Mouse (Mus musculus) hindbrain, embryonic 14.5 days (tissue): ENCODE measurements around the gene Col12a1. TPM values are rescaled to one million over a fixed set of nuclear protein-coding genes. Genes with fewer than 3 reads are reported as not detected.

Experiments used
- ATAC-seq: fragments of 200-750 bp; cut with Nextera tagmentation; 2 replicates; pipeline ENCODE4 v1.8.0; 2017; ENCODE audit warnings: moderate number of reproducible peaks, mild to moderate bottlenecking, moderate TSS enrichment, moderate library complexity; ENCODE audit not compliant: low FRiP score
- DNase-seq: peaks from one replicate; pipeline ENCODE4 v3.0.0-alpha.2; 2015; ENCODE audit warnings: low spot score
- H3K27ac ChIP-seq: fragments of 300-500 bp; sonication (generic); 2 replicates; pipeline ENCODE4 v1.5.1; 2014; ENCODE audit warnings: mild to moderate bottlenecking, moderate library complexity
- H3K27me3 ChIP-seq: fragments of 300-500 bp; sonication (generic); 2 replicates; pipeline ENCODE4 v1.6.1; 2014; ENCODE audit warnings: mild to moderate bottlenecking, low read length, mixed read lengths; ENCODE audit not compliant: control insufficient read depth, insufficient read depth
- H3K36me3 ChIP-seq: fragments of 300-500 bp; sonication (generic); replicated peaks from 2 replicates; pipeline ENCODE4 v1.6.1; 2014; ENCODE audit not compliant: control insufficient read depth, insufficient read depth
- H3K4me1 ChIP-seq: fragments of 300-500 bp; sonication (generic); replicated peaks from 2 replicates; pipeline ENCODE4 v1.6.1; 2014; ENCODE audit warnings: antibody characterized with exemption, low read length, mixed read lengths; ENCODE audit not compliant: control insufficient read depth, insufficient read depth
- H3K4me2 ChIP-seq: fragments of 300-500 bp; sonication (generic); replicated peaks from 2 replicates; pipeline ENCODE4 v1.6.1; 2014; ENCODE audit warnings: mild to moderate bottlenecking, moderate library complexity
- H3K4me3 ChIP-seq: fragments of 300-500 bp; sonication (generic); replicated peaks from 2 replicates; pipeline ENCODE4 v1.5.1; 2014; ENCODE audit warnings: mild to moderate bottlenecking, low read length
- H3K9ac ChIP-seq: fragments of 300-500 bp; sonication (generic); 2 replicates; pipeline ENCODE4 v1.6.1; 2014
- H3K9me3 ChIP-seq: fragments of 300-500 bp; sonication (generic); 2 replicates; pipeline ENCODE4 v1.6.1; 2016; ENCODE audit warnings: low read length; ENCODE audit not compliant: control insufficient read depth
- WGBS: fragments of 180-500 bp; shearing (Covaris S2); extraction: QIAGEN DNeasy Blood & Tissue Kit; methylation state at CpG from one replicate; pipeline ENCODE4 v1.1.7; 2014; 5-methylcytosine and 5-hydroxymethylcytosine counted together
- polyA plus RNA-seq: library from polyadenylated mRNA; unstranded; fragments of >200 nt; fragmentation: Nextera tagmentation; extraction: Ambion mirVana; gene quantifications from 2 replicates; pipeline ENCODE4 v1.2.1, GENCODE M21; 2014

Gene Col12a1
- polyA plus RNA-seq, 1 experiment from 2014 or later: 9.8 TPM

- WGBS: 42% methylated on average over 4 of the region's 4 CpGs
- Histone ChIP-seq H3K27ac (no peak overlapping the region), H3K4me2 (no peak overlapping the region), H3K36me3 (no peaks in the 10 kb centered on the region), H3K4me1 (no peaks in the 10 kb centered on the region), H3K9ac (no peak overlapping the region), H3K9me3 (no peaks in the 10 kb centered on the region), H3K4me3 (no peak overlapping the region), H3K27me3 (no peaks in the 10 kb centered on the region)
- no peak for DNase-seq
- ATAC-seq: no peak
Observed at GRCm38 (mm10) chr9:79745036-79745435, 26.4 kb upstream of the Col12a1 start.

GRCm38 (mm10) chr9:79735608-79736007, 17.0 kb upstream of the Col12a1 start:
- no peaks in the 10 kb centered on the region for H3K4me1 ChIP-seq
- no peak for ATAC-seq
- H3K27ac ChIP-seq: no peak overlapping the region
- no peaks in the 10 kb centered on the region for H3K9me3 ChIP-seq
- no peak overlapping the region for H3K9ac ChIP-seq
- 85% methylated on average over 6 of the region's 6 CpGs for WGBS
- no peak for DNase-seq
- no peak overlapping the region for H3K4me2 ChIP-seq
- H3K4me3 ChIP-seq: no peak overlapping the region
- H3K27me3 ChIP-seq: no peaks in the 10 kb centered on the region
- H3K36me3 ChIP-seq: no peaks in the 10 kb centered on the region

- H3K27ac ChIP-seq: no peak overlapping the region
- no peak overlapping the region for H3K9ac ChIP-seq
- no peak overlapping the region for H3K4me3 ChIP-seq
- H3K4me2 ChIP-seq: no peak overlapping the region
- no peaks in the 10 kb centered on the region for H3K9me3 ChIP-seq
- ATAC-seq: no peak
- H3K36me3 ChIP-seq: no peaks in the 10 kb centered on the region
- 87% methylated on average over 5 of the region's 5 CpGs for WGBS
- H3K4me1 ChIP-seq: no peaks in the 10 kb centered on the region
- DNase-seq: no peak
- H3K27me3 ChIP-seq: no peaks in the 10 kb centered on the region
Observed at GRCm38 (mm10) chr9:79730301-79730700, 11.7 kb upstream of the Col12a1 start.

GRCm38 (mm10) chr9:79723090-79723489, 4.5 kb upstream of the Col12a1 start:
- Histone ChIP-seq H3K9ac (no peak overlapping the region), H3K27me3 (peaks cover 30% of the 10 kb centered on the region), H3K4me1 (peaks cover 14% of the 10 kb centered on the region; the same call in 1 of the 2 replicates), H3K9me3 (no peaks in the 10 kb centered on the region), H3K4me3 (no peak overlapping the region), H3K36me3 (no peaks in the 10 kb centered on the region), H3K4me2 (no peak overlapping the region), H3K27ac (no peak overlapping the region)
- 35% methylated on average over 5 of the region's 5 CpGs for WGBS
- DNase-seq (peak; percentile 83), ATAC-seq (no peak)

GRCm38 (mm10) chr9:79721056-79721455, 2.4 kb upstream of the Col12a1 start:
- peaks cover 19% of the 10 kb centered on the region; the same call in 1 of the 2 replicates for H3K4me1 ChIP-seq
- H3K27me3 ChIP-seq: peaks cover 40% of the 10 kb centered on the region
- no peak overlapping the region for H3K9ac ChIP-seq
- no peak overlapping the region for H3K4me3 ChIP-seq
- no peaks in the 10 kb centered on the region for H3K36me3 ChIP-seq
- no peak overlapping the region for H3K27ac ChIP-seq
- no peaks in the 10 kb centered on the region for H3K9me3 ChIP-seq
- peak overlapping the region; percentile 27; the same call in 1 of the 2 replicates for H3K4me2 ChIP-seq
- WGBS: 11% methylated on average over 9 of the region's 9 CpGs
- DNase-seq (peak; percentile 82), ATAC-seq (no peak)

- Histone ChIP-seq H3K9me3 (no peaks in the 10 kb centered on the region), H3K27ac (no peak overlapping the region), H3K4me3 (peak overlapping the region; percentile 53; the same call in 1 of the 2 replicates), H3K4me2 (no peak overlapping the region), H3K4me1 (peaks cover 19% of the 10 kb centered on the region; the same call in 1 of the 2 replicates), H3K27me3 (peaks cover 40% of the 10 kb centered on the region), H3K36me3 (no peaks in the 10 kb centered on the region), H3K9ac (no peak overlapping the region)
- no peak for ATAC-seq
- no peak for DNase-seq
- 30% methylated on average over 9 of the region's 9 CpGs for WGBS
Observed at GRCm38 (mm10) chr9:79720143-79720542, 1.5 kb upstream of the Col12a1 start.

- H3K27me3 ChIP-seq: peaks cover 40% of the 10 kb centered on the region
- peak overlapping the region; percentile 53 for H3K4me3 ChIP-seq
- ATAC-seq: no peak
- under 1% methylated on average over 28 of the region's 28 CpGs for WGBS
- H3K4me1 ChIP-seq: peaks cover 19% of the 10 kb centered on the region; the same call in 1 of the 2 replicates
- peak overlapping the region; percentile 94 for H3K4me2 ChIP-seq
- no peak overlapping the region for H3K27ac ChIP-seq
- peak overlapping the region; percentile 55 for H3K9ac ChIP-seq
- H3K36me3 ChIP-seq: no peaks in the 10 kb centered on the region
- peak; percentile 41 for DNase-seq
- H3K9me3 ChIP-seq: no peaks in the 10 kb centered on the region
Observed at GRCm38 (mm10) chr9:79719451-79719850, 820 bp upstream of the Col12a1 start.

GRCm38 (mm10) chr9:79717836-79718475, 675 bp downstream of the Col12a1 start:
- peak; percentile 5; the same call in 1 of the 2 replicates for ATAC-seq
- Histone ChIP-seq H3K4me2 (peak overlapping the region; percentile 94), H3K9me3 (no peaks in the 10 kb centered on the region), H3K9ac (peak overlapping the region; percentile 55), H3K27me3 (peaks cover 40% of the 10 kb centered on the region), H3K4me3 (peak overlapping the region; percentile 53), H3K27ac (no peak overlapping the region), H3K36me3 (no peaks in the 10 kb centered on the region), H3K4me1 (peaks cover 19% of the 10 kb centered on the region; the same call in 1 of the 2 replicates)
- WGBS: under 1% methylated on average over 22 of the region's 22 CpGs
- no peak for DNase-seq

- DNase-seq (peak; percentile 80), ATAC-seq (no peak)
- Histone ChIP-seq H3K9me3 (no peaks in the 10 kb centered on the region), H3K36me3 (no peaks in the 10 kb centered on the region), H3K27ac (no peak overlapping the region), H3K4me3 (peak overlapping the region; percentile 53), H3K4me2 (peak overlapping the region; percentile 94), H3K9ac (peak overlapping the region; percentile 43; the same call in 1 of the 2 replicates), H3K4me1 (peaks cover 19% of the 10 kb centered on the region; the same call in 1 of the 2 replicates), H3K27me3 (peaks cover 40% of the 10 kb centered on the region)
- 6% methylated on average over 23 of the region's 23 CpGs for WGBS
Observed at GRCm38 (mm10) chr9:79716909-79717835, 1.5 kb downstream of the Col12a1 start.
